Mouse (Mus musculus) heart, adult 2 months (tissue): ENCODE measurements around the gene Agbl4.

ENCODE experiments used
- CTCF ChIP-seq: fragments of 200-600 bp; IDR thresholded peaks from 2 replicates; pipeline ENCODE4 v1.8.1; 2022; ENCODE audit warnings: antibody characterized with exemption, mild to moderate bottlenecking, moderate library complexity
- EP300 ChIP-seq: fragments of 200-500 bp; IDR thresholded peaks from 2 replicates; pipeline ENCODE4 v1.6.1; 2011; ENCODE audit warnings: low read depth, low read length, control low read depth; ENCODE audit not compliant: insufficient read depth

GRCm38 (mm10) chr4:111473014-111473413 is 1075.6 kb downstream of the Agbl4 start:
- TF ChIP-seq CTCF (no peak), EP300 (no peak)
